Comparison of ENCODE assay signal across 12 mouse cellular contexts in genomic region chr10:60419624-60420023, GRCm38 (mm10). TPM values are rescaled to one million over a fixed set of nuclear protein-coding genes. Genes with fewer than 3 reads are reported as not detected.
DNase-seq lines count a peak whose midpoint lies in the region; ATAC-seq and TF ChIP-seq lines count a peak whose summit lies in the region.
"Had no signal": no experiment of that assay in that cellular context is flagged by ENCODE, and none has a peak within 500 bp of the region (broad histone marks: within the 10 kb centered on the region; RNA-seq: fewer than 3 reads in every experiment).

No protein-coding gene starts in this region.

- no peak overlapping the region for H3K9ac ChIP-seq in intestine, postnatal 0 days (ENCODE audit: low read depth, low read length)
- H3K9ac ChIP-seq in intestine, embryonic 16.5 days (ENCODE audit: low read depth, low read length), result no peak overlapping the region
- no peak overlapping the region for H3K9ac ChIP-seq in forebrain, embryonic 15.5 days (replicated peaks)
- H3K9ac ChIP-seq: forebrain, embryonic 12.5 days had no signal

- WGBS in intestine, postnatal 0 days, result 27% methylated on average over 4 of the region's 4 CpGs
- 33% methylated on average over 4 of the region's 4 CpGs for WGBS in intestine, embryonic 16.5 days
- 27% methylated on average over 4 of the region's 4 CpGs for WGBS in forebrain, embryonic 15.5 days

- H3K27ac ChIP-seq in intestine, postnatal 0 days (ENCODE audit: low read depth, low read length), result no peak overlapping the region
- no peak overlapping the region for H3K27ac ChIP-seq in intestine, embryonic 16.5 days (ENCODE audit: low read length)
- no peak overlapping the region for H3K27ac ChIP-seq in testis, adult 2 months (ENCODE audit: control insufficient read depth, insufficient read depth, low read depth, low read length)
- H3K27ac ChIP-seq in forebrain, embryonic 15.5 days (replicated peaks), result no peak overlapping the region
- H3K27ac ChIP-seq: forebrain, embryonic 12.5 days had no signal

- no peaks in the 10 kb centered on the region for H3K9me3 ChIP-seq in intestine, postnatal 0 days (ENCODE audit: control insufficient read depth)
- H3K9me3 ChIP-seq in intestine, embryonic 16.5 days (ENCODE audit: control insufficient read depth, low read length), result no peaks in the 10 kb centered on the region
- no peaks in the 10 kb centered on the region for H3K9me3 ChIP-seq in forebrain, embryonic 15.5 days
- H3K9me3 ChIP-seq: forebrain, embryonic 12.5 days had no signal

- H3K27me3 ChIP-seq in intestine, postnatal 0 days (replicated peaks; ENCODE audit: control insufficient read depth, insufficient read depth, low read length), result no peaks in the 10 kb centered on the region
- no peaks in the 10 kb centered on the region for H3K27me3 ChIP-seq in intestine, embryonic 16.5 days (replicated peaks; ENCODE audit: control insufficient read depth, insufficient read depth, low read length)
- no peaks in the 10 kb centered on the region for H3K27me3 ChIP-seq in testis, adult 2 months (ENCODE audit: control insufficient read depth, insufficient read depth, low read length)
- H3K27me3 ChIP-seq in forebrain, embryonic 15.5 days, result no peaks in the 10 kb centered on the region
- H3K27me3 ChIP-seq: forebrain, embryonic 12.5 days had no signal

- no peaks in the 10 kb centered on the region for H3K4me1 ChIP-seq in intestine, postnatal 0 days (replicated peaks; ENCODE audit: control insufficient read depth, insufficient read depth, low read length)
- H3K4me1 ChIP-seq in intestine, embryonic 16.5 days (ENCODE audit: control insufficient read depth, insufficient read depth, low read length), result no peaks in the 10 kb centered on the region
- H3K4me1 ChIP-seq in testis, adult 2 months (ENCODE audit: control insufficient read depth, insufficient read depth, low read length), result no peaks in the 10 kb centered on the region; the same call in 1 of the 2 replicates
- no peaks in the 10 kb centered on the region for H3K4me1 ChIP-seq in forebrain, embryonic 15.5 days
- H3K4me1 ChIP-seq: forebrain, embryonic 12.5 days had no signal

- peak; percentile 73 for TF ChIP-seq CTCF in intestine, postnatal 0 days (IDR thresholded peaks at IDR 0.05; ENCODE audit: low read depth)
- TF ChIP-seq CTCF in testis, adult 2 months (IDR thresholded peaks at IDR 0.05; ENCODE audit: control insufficient read depth, insufficient read depth, insufficient replicate concordance, low read depth, low read length), result peak; percentile 79

- no peaks in the 10 kb centered on the region for H3K36me3 ChIP-seq in intestine, postnatal 0 days (ENCODE audit: control insufficient read depth, insufficient read depth)
- H3K36me3 ChIP-seq in intestine, embryonic 16.5 days (ENCODE audit: control insufficient read depth, insufficient read depth, low read length), result no peaks in the 10 kb centered on the region
- no peaks in the 10 kb centered on the region for H3K36me3 ChIP-seq in testis, adult 2 months (ENCODE audit: control insufficient read depth, insufficient read depth, low read length)
- no peaks in the 10 kb centered on the region for H3K36me3 ChIP-seq in forebrain, embryonic 15.5 days
- H3K36me3 ChIP-seq: forebrain, embryonic 12.5 days had no signal

- ATAC-seq in intestine, postnatal 0 days, result no peak
- ATAC-seq in intestine, embryonic 16.5 days, result no peak
- peak; percentile 57 for ATAC-seq in erythroblast, adult 5-6 weeks (replicated peaks; ENCODE audit: low FRiP score, poor library complexity, severe bottlenecking)
- ATAC-seq in forebrain, embryonic 15.5 days (replicated peaks), result no peak

- no peak overlapping the region for H3K4me2 ChIP-seq in intestine, postnatal 0 days (replicated peaks; ENCODE audit: low read depth)
- no peak overlapping the region for H3K4me2 ChIP-seq in intestine, embryonic 16.5 days (ENCODE audit: low read depth, low read length)
- H3K4me2 ChIP-seq in forebrain, embryonic 15.5 days (replicated peaks), result no peak overlapping the region
- H3K4me2 ChIP-seq: forebrain, embryonic 12.5 days had no signal

- DNase-seq in testis, postnatal 10 days (ENCODE audit: low spot score), result no peak
- DNase-seq in thymus, postnatal 4 days, result peak; percentile 69
- DNase-seq in cerebellum, postnatal 36 days, result no peak
- DNase-seq: adrenal gland, adult 2 months; cerebellum, postnatal 10 days had no signal

- H3K4me3 ChIP-seq in intestine, postnatal 0 days (ENCODE audit: low read depth, low read length), result no peak overlapping the region
- H3K4me3 ChIP-seq in intestine, embryonic 16.5 days (ENCODE audit: low read length), result no peak overlapping the region
- H3K4me3 ChIP-seq in testis, adult 2 months (ENCODE audit: control insufficient read depth, low read depth, low read length), result no peak overlapping the region
- no peak overlapping the region for H3K4me3 ChIP-seq in forebrain, embryonic 15.5 days
- H3K4me3 ChIP-seq: forebrain, embryonic 12.5 days had no signal

- no peak for TF ChIP-seq POLR2A in testis, adult 2 months (IDR thresholded peaks at IDR 0.05; ENCODE audit: control insufficient read depth, low read depth, low read length)

RNA-seq across cellular contexts. Expression of gene Gm17455, which starts 20.1 kb away (rescaled TPM):
- polyA plus RNA-seq in intestine, postnatal 0 days (2015; fragmentation: Nextera tagmentation; extraction: Ambion mirVana), result 0.65 and 1.1 TPM in 2 replicates
- 0.72 and 1.0 TPM in 2 replicates for polyA plus RNA-seq in intestine, embryonic 16.5 days (2015; fragmentation: Nextera tagmentation; extraction: Ambion mirVana)
- not detected in 2 replicates for polyA plus RNA-seq in testis, adult 2 months (2012; rRNA removed)
- not detected in 2 replicates for total RNA-seq in erythroblast, adult 5-6 weeks (2015; ENCODE audit: low replicate concordance)
- total RNA-seq in erythroblast, adult 5-6 weeks (2017; ENCODE audit: low replicate concordance), result not detected in 2 replicates
- 4.9 and 6.9 TPM in 2 replicates for polyA plus RNA-seq in forebrain, embryonic 15.5 days (2015; fragmentation: Nextera tagmentation; extraction: Ambion mirVana)
- total RNA-seq: adrenal gland, adult 2 months; hematopoietic stem cell, adult 5-6 weeks had no signal
